Mouse (Mus musculus) testis, adult 2 months (tissue): ENCODE measurements around the gene Bcas3.
"Not testable (repeated sequence)": the region's sequence is repeated elsewhere in the genome, so short reads cannot be mapped to it uniquely, and the experiment has no call there.

Experiments
- CTCF ChIP-seq: fragments of 200-500 bp; IDR thresholded peaks from 2 replicates; pipeline ENCODE4 v1.5.1; 2012; ENCODE audit warnings: low read depth, mild to moderate bottlenecking, inconsistent platforms, low read length, moderate library complexity; ENCODE audit not compliant: control insufficient read depth, insufficient read depth, insufficient replicate concordance
- POLR2A ChIP-seq: fragments of 200-500 bp; IDR thresholded peaks from 2 replicates; pipeline ENCODE4 v1.6.1; 2012; ENCODE audit warnings: low read depth, mild to moderate bottlenecking, inconsistent platforms, low read length, moderate library complexity; ENCODE audit not compliant: control insufficient read depth

DNA sequence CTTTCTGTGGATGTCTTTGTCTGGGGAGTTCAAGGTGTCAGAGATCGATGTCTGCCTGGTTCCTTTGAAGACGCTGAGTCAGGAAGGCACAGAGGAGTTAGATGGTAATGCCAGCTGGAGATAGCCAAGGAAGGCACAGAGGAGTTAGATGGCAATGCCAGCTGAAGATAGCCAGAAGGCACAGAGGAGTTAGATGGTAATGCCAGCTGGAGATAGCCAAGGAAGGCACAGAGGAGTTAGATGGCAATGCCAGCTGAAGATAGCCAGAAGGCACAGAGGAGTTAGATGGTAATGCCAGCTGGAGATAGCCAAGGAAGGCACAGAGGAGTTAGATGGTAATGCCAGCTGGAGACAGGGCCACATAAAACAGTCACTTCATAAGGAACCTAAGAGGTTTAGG, 363.8 kb downstream of the Bcas3 start:
- not testable (repeated sequence) for TF ChIP-seq POLR2A, CTCF
